Mouse (Mus musculus): ENCODE results near the gene Wbp11.
"Not testable (repeated sequence)": the region's sequence is repeated elsewhere in the genome, so short reads cannot be mapped to it uniquely, and the experiment has no call there.

Wbp11 gene

DNA sequence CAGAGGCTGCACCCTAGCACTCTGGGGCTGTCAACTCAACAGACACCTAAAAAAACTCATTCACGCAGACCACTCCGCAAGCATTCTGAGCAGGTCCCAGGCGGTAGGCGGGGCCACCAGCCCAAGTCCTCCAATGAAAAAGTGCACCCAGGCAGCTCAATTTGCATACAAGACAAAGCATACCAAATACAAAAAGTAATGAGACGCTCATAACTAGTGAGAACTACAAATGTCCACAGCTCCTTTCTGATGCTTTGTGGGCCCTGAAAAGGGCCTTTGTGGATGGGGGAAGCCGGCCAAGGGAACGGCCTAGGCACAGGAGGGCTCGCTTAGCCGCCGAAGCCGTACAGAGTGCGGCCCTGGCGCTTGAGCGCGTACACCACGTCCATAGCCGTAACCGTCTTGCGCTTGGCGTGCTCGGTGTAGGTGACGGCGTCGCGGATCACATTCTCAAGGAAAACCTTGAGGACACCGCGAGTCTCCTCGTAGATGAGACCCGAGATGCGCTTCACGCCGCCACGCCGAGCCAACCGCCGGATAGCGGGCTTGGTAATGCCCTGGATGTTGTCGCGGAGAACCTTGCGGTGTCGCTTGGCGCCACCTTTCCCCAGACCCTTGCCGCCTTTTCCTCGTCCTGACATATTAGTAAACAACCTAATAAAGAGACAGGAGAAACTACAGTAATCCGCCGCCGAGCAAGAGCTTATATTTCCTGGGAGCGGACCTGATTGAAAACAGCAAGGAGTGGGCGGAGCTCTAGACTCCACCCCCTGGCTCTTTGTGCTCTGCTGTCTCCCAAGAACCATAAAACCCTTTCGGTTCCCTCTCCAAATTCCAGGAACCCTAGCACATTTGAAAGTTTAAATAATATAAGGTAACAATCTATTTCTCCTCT is 24.0 kb downstream of the Wbp11 start, which contains the start of gene Hist4h4:
TSS of gene Hist4h4 (minus strand) at position 677 of the 895 bp plus-strand sequence.
- DNase-seq (ENCODE audit: low read depth, low spot score), result peak; percentile 100

DNA sequence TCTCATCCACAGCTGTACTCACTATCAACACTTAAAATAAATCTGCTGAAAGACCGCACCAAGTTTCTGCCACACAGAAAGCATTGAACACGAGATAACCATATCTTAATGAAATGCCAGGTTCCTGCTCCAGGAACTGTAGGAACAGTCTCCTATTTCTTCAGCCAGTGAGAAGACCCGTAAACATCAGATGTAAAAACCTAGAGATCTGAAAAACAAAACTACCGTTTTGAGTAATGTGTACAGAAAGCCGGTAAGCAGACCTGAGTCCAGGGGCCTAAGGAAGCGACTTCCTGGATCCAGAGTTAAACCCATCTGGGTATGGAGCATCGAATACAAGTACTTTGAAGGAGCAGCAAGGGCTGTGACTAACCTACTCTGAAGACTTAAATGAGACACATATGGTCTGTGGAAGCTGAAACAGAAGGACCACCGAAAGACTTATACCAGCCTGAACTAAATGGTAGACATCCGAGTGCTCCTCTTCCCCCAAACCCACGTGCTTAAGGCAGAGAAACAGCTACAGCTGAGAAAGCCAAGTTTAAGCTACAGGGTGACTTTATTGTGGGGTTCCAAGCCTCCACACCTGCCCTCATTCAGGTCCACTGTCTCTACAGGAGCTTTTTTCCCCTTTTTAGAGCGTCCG is 24.8 kb downstream of the Wbp11 start:
- peak; percentile 45 for DNase-seq (ENCODE audit: low read depth, low spot score)

DNA sequence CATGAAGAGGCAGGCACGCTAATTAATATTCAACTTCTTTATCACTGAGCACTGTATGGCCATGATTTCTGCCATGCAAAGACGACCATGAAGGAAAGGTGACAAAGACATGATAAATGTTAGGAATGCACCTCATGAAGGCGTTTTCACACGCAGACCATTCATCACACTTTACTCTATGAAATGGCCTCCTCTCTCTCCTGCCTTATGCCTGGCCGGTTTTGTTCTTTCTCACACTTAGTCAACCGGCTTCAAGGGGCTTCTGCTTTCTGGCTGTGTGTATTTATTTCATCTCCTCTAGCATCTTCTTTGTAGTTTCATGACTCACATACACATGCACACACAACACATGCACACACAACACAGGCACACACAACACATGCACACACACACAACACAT is 26.8 kb downstream of the Wbp11 start:
- no peak for DNase-seq (ENCODE audit: low read depth, low spot score)

DNA sequence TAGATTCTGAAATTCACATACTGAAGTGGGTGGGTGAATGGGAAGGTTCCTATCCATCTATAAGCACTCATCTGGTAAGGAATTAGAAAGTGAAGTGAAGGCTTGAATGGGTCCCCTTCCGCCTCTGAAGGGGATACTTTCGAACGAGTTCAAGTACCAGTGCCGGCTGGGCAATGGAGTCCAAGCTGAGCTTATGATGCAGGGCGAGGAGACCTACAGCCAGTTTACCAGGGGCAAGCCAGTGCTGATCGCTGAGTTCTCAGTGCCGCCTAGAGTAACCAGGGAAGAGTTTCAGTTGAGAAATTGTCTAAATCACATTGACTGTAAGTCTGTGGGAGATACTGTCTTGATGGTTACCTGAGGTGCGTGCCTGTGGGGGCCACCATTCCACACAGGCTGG is 27.3 kb downstream of the Wbp11 start:
- no peak for DNase-seq (ENCODE audit: low read depth, low spot score)

DNA sequence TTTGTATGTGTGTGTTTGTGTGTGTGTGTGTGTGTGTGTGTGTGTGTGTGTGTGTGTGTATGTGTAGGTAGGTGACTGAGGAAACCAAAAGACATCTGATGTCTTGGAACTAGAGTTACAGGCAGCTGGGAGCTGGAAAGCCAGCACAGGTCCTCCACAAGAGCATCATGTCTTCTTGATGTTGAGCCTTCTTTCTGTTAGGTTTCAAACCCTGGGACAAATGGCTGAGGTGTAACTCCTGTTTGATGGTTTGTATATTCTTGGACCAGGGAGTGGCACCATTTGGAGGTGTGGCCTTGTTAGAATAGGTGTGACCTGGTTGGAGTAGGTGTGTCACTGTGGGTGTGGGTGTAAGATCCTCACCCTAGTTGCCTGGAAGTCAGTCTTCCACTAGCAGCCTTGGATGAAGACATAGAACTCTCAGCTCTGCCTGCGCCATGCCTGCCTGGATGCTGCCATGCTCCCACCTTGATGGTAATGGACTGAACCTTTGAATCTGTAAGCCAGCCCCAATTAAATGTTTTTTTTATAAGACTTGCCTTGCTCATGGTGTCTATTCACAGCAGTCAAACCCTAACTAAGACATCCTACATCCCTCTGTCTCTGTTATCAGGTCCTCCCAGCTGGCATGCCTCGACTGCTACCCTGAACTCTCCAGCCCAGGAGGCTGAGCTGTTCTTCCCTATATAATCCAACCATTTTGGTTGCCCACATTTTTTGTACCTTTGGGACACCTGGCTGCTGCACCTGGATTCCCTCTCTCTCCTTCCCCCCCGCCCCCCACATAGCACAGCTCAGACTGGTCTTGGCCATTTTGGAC is 29.9 kb downstream of the Wbp11 start:
- not testable (repeated sequence) for DNase-seq (ENCODE audit: low read depth, low spot score)

DNA sequence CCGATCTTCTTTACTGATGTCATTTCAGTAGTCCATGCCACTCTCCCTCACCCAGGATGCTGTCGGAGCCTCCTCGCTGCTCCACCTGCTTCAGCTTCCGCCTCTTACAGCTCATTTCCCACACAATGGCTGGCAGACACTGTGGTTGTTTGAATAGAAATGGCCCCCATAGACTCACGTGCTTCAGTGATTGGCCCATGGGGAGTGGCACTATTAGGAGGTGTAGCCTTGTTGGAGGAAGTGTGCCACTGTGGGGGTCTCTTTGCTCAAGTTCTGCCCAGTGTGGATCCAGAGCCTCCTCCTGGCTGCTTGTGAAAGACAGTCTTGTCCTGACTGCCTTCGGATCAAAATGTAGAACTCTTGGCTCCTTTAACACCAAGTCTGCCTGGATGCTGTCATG is 32.2 kb downstream of the Wbp11 start:
- DNase-seq (ENCODE audit: low read depth, low spot score), result no peak

DNA sequence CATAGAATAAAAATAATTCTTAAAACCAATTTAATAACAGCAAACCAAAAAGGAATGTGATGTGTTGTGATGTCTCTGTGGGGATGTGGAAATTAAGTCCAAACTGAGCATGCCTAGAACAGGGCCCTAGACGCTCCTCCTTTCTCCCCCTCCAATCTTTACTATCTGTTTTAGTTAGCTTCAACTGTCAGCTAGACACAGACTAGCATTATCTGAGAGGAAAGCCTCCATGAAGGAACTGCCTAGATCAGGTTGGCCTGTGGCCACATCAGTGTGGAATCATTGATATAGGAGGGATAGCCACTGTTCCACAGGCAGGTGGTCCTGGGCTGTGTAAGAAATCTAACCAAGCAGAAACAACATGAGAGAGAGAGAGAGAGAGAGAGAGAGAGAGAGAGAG is 32.9 kb downstream of the Wbp11 start:
- no peak for DNase-seq (ENCODE audit: low read depth, low spot score)

DNA sequence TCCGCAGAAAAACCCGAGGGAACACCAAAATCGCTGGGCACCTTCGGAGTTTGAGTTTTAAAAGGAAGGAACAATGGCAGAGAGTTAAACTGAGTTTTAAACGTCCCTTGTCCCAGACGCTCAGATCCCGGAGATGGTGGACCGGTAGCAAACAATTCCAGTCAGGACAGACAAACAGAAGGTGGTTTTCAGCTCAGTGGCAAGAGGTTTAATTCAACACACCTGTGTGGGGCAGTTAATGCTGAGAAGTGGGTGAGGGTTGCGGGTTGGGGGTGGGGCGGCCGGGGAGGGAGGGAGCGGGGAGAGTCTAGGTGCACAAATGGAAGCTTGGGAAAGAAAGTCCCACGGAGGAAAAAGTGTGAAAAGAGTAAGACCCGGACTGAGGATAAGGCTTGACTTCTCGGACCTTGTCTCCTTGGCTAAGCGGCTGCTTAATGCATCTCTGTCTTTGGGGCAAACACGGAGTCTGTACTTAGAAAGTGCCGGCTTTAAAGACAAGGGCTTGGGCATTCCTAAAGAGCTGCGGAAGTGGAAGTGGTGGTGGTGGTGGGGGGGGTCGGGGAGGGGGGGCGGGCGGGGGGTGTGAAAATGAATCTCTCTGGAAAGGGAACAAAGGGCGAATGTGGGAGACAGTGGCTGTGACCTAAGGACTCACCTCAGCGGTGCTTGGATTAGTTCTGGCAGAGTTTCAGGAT is 34.1 kb downstream of the Wbp11 start:
- no peak for DNase-seq (ENCODE audit: low read depth, low spot score)

DNA sequence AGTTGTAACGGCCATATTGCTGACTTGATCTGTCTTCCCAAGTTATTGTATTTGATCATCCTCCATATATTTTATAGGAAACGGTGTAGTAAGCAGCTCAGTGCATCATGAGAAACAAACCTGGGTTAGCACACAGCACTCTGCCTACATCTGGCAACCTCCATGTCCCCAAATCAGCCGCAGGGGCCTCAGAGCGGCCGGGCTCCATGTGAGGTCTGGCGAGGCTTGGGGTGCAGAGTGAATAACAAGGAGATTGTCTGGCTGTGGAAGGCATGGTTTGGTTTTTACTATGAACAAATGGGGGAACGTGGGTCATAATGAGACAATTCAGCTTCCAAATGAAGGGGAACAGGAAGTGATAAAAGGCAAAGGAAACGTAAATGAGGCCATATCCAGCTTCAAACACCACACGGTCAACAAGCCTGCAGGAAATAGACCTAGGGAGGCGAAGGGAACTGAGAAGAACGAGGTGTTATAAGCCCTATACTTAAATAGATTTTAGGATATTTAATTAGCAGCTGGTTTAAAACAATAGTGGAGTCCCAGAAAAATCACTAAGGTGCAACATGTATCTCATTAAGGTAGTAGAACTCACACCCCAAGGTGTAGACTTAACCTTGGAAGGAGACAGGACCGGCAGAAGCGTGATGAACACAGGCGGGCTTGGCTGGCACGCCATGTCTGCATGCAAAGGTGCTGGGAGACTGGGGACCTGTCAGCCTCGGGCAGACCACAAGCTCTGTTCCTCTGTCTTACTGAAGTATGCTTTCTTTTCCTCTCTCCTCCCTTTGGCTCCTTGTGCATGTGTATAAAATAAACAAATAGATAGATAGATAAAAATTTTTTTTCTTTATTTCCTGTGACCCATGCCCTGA is 34.9 kb downstream of the Wbp11 start:
- DNase-seq (ENCODE audit: low read depth, low spot score), result no peak

DNA sequence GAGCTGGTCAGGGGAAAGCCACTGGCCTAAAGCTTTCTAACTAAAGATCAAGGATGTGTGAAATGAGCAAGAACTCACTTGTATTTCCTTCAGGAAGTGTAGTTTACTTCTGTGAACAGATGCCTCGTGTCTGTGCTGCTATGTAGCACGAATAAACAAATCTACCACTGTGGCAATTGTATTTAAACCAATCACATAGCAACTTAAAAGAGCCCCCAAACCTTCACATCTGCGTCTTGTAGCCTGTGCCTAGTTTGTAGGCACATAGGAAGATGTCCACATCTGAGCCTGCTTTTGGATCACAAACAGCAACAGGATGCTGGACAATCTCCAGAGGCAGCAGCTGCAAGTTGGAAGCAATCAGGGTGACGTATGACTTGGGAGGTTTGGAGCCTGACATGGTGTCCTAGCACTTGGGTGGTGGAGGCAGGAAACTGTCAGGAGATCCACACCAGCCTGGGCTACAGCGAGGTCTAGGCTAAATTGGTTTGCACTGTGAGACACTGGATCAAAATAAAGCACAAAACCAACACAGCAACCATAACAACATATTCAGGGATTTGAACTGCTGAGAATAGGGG is 38.6 kb downstream of the Wbp11 start:
- no peak for DNase-seq (ENCODE audit: low read depth, low spot score)

DNA sequence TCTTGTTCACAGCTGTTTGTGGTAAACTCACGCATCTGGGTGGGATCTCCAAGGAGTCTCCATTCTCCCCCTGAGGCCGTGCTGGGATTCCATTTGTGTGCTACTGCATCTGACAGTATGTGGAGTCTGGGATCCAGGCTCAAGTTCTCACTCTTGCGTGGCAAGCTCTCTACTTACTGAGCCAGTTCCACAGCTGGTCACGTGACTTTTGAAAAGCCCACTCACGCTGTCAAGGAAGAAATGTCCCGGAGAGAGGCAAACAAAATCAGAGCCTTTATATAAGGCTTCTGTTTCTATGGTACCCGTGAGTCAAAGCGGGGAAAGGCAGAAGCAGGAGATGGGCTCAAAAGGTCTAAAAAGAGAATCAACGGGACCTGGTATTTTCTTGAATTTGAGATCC is 45.3 kb downstream of the Wbp11 start:
- no peak for DNase-seq (ENCODE audit: low read depth, low spot score)

DNA sequence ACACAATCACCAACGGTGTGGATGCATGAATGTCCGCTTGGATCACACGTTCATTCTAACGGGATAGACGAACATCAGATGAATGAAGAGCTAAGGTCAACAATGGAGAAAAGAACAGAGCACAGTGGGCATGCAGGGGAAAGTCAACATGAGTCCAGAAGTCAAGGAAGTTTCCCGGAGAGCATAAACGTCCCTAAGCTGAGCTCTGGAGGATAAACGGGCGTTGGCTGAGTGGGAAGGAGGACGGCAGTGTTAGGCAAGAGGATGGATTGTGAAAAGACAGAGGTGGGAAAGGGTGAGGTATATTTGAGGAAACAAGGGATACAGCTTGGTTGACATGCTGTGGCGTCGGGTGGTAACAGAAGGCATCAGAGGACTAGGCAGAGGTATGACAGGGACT is 45.9 kb downstream of the Wbp11 start:
- DNase-seq (ENCODE audit: low read depth, low spot score), result no peak

DNA sequence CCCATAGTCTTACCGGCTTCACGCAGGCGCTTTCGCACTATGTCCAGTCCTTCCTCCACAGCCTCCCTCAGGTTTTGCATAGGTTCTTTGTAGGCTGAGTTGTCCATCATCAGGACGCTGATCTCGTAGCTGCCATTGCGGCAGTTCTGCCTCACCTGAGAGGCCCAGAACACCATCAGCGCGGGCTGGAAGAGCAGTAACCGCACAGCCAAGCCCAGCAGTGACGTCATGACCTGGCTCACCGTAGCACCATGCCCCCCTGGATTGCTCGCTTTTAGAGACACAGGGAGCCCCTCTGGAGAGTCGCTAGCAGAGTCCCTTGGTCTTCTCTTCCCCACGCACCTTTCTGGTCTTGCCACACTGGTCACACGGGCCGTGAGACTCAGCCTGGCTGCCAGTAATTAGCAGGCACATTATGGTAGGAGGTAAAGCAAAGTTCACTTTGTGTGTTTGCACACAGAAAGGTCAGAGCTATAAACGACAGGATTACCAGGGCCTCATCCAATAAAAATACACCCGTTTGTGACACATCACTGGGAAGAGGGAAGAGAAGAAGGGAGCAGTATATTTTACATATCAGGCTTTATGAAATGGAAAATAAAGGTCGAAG is 46.6 kb downstream of the Wbp11 start, which contains the start of gene Gucy2c:
TSS of gene Gucy2c (minus strand) at position 389 of the 610 bp plus-strand sequence.
- DNase-seq (ENCODE audit: low read depth, low spot score), result no peak

DNA sequence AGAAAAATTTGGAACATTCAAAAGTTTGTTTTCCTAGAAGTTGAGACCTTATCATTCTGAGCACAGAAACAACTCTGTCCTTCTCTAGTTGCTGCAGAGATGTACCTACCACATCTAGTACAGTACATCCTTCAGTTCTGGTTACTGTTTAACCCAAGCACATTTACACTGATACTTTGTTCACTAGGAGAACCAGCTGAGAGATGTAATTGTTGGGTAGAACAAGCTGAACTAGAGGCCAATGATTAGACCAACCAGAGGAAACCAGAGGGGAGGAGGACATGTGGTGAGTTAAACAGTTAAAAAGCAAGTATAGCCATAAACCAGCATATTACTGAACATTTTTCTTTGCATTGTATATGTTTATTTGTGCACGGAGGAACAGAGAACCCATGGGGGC is 51.6 kb downstream of the Wbp11 start:
- DNase-seq (ENCODE audit: low read depth, low spot score), result no peak

DNA sequence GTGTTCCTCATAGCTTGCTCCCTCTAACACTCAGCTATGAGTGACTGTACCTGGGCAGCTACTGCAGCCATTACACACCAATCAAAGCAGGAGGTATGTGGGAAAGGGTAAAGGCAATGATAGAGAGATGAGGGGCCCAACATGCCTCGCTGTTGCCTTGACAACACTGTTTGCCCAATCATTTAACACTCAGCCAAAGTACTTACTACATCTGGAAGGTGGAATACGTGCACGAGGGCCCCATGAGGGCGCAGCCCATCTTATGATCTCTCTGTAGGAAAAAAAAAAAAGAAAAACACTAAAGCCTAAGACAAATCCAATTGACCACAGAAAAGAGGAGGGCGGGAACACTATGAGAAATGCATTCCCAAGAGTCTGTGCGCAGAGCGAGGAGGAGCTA is 58.2 kb downstream of the Wbp11 start:
- DNase-seq (ENCODE audit: low read depth, low spot score), result no peak

DNA sequence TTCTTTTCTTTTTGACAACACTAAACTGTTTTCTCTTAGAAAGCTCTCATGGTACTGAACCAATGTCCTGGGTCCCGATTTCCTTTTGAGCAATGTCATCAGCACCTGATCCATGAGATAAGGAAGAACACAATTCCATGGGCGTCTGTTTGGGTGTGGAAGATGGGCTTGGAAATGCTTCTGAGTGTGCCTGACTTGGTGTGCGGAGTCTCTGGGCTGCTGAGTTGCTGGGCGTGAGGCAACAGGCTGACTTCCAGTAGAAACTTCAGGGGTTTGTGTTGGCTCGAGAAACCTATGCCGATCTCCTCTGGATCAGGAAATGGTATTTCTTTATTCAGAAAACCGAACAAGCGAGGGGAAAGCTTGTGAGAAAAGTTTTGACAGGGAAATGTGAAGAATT is 58.9 kb downstream of the Wbp11 start:
- DNase-seq (ENCODE audit: low read depth, low spot score), result no peak

DNA sequence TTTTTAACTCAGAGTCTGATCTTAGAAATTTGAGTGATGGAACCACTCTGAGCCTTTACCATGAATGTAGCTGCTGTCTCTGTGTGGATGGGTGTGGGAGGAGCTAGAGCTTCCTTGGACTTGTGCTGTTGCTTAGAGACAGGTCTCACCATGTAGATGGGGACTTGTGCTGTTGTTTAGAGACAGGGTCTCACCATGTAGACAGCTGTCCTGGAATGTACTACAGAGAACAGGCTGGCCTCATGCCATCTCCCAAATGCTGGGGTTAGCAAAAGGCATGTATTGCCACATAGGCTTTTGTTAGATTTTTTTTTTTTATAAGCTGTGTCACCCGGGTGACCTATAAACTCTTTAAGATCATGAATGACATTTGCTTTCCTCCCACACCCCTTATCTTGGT is 64.1 kb downstream of the Wbp11 start:
- DNase-seq (ENCODE audit: low read depth, low spot score), result no peak

Data from c-Kit-negative CD71-positive TER-119-positive erythroid progenitor cells, embryonic 14.5 days (primary cell).